Mouse (Mus musculus) myocyte (in vitro differentiated cells): ENCODE results near the gene Lrrc43. TPM values are rescaled to one million over a fixed set of nuclear protein-coding genes. Genes with fewer than 3 reads are reported as not detected.
A peak's percentile ranks its signal among the peaks of the same experiment; 100 is the strongest.

Experiments used
- H3K27me3 ChIP-seq: one replicate; pipeline ENCODE4 v1.6.1; 2011; ENCODE audit not compliant: control insufficient read depth, insufficient read depth, insufficient read length
- H3K36me3 ChIP-seq: one replicate; pipeline ENCODE4 v1.6.1; 2011; ENCODE audit not compliant: control insufficient read depth, insufficient read depth
- H3K4me2 ChIP-seq: one replicate; pipeline ENCODE4 v1.6.1; 2011; ENCODE audit warnings: low read depth, control low read depth
- H3K4me3 ChIP-seq: one replicate; pipeline ENCODE4 v1.5.1; 2011; ENCODE audit warnings: mild to moderate bottlenecking, control low read depth, moderate library complexity
- H3K79me2 ChIP-seq: one replicate; pipeline ENCODE4 v1.6.1; 2011; ENCODE audit not compliant: control insufficient read depth, insufficient read depth
- H3ac ChIP-seq: one replicate; pipeline ENCODE4 v1.6.1; 2011; ENCODE audit not compliant: control insufficient read depth, insufficient read length
- CEBPB ChIP-seq: IDR thresholded peaks from 2 replicates; pipeline ENCODE4 v1.6.1; 2011; ENCODE audit warnings: mild to moderate bottlenecking, moderate library complexity; ENCODE audit not compliant: poor library complexity, insufficient read depth, severe bottlenecking
- E2F4 ChIP-seq: IDR thresholded peaks from one replicate; pipeline ENCODE4 v1.6.1; 2011; ENCODE audit warnings: mild to moderate bottlenecking, control low read depth, moderate library complexity; ENCODE audit not compliant: insufficient read depth
- MAX ChIP-seq: IDR thresholded peaks from one replicate; pipeline ENCODE4 v1.6.1; 2011; ENCODE audit warnings: low read depth, mild to moderate bottlenecking, control low read depth
- MYOD1 ChIP-seq, 3 experiments: IDR thresholded peaks; one replicate each; pipeline ENCODE4 v1.6.1; 2011; ENCODE audit warnings: control low read depth in 2 of 3, low read depth in 2 of 3, mild to moderate bottlenecking in 2 of 3, moderate library complexity in 1 of 3; ENCODE audit not compliant: insufficient read length in 2 of 3, control insufficient read depth in 1 of 3
- MYOG ChIP-seq, 3 experiments: IDR thresholded peaks; one replicate each; pipeline ENCODE4 v1.6.1; 2011; ENCODE audit warnings: control low read depth in 2 of 3, low read depth in 2 of 3, mild to moderate bottlenecking in 2 of 3; ENCODE audit not compliant: insufficient read length in 2 of 3, control insufficient read depth in 1 of 3, insufficient read depth in 1 of 3
- POLR2A ChIP-seq: IDR thresholded peaks from one replicate; pipeline ENCODE4 v1.6.1; 2011; ENCODE audit warnings: low read depth, mild to moderate bottlenecking, control low read depth, moderate library complexity; ENCODE audit not compliant: insufficient read length
- POLR2AphosphoS2 ChIP-seq: IDR thresholded peaks from one replicate; pipeline ENCODE4 v1.6.1; 2011; ENCODE audit warnings: low read depth, control low read depth; ENCODE audit not compliant: insufficient read length
- REST ChIP-seq: IDR thresholded peaks from one replicate; pipeline ENCODE4 v1.6.1; 2011; ENCODE audit warnings: mild to moderate bottlenecking, control low read depth, moderate library complexity; ENCODE audit not compliant: insufficient read depth, insufficient read length
- SRF ChIP-seq: IDR thresholded peaks from one replicate; pipeline ENCODE4 v1.6.1; 2011; ENCODE audit warnings: low read depth; ENCODE audit not compliant: control insufficient read depth, insufficient read length
- TCF12 ChIP-seq: IDR thresholded peaks from one replicate; pipeline ENCODE4 v1.6.1; 2011; ENCODE audit warnings: mild to moderate bottlenecking, control low read depth; ENCODE audit not compliant: poor library complexity, insufficient read depth, severe bottlenecking
- TCF3 ChIP-seq: IDR thresholded peaks from one replicate; pipeline ENCODE4 v1.6.1; 2011; ENCODE audit warnings: low read depth, control low read depth; ENCODE audit not compliant: insufficient read length
- USF1 ChIP-seq: IDR thresholded peaks from one replicate; pipeline ENCODE4 v1.6.1; 2011; ENCODE audit warnings: low read depth, mild to moderate bottlenecking, control low read depth, moderate library complexity
- polyA plus RNA-seq: library from polyadenylated mRNA; unstranded; fragments of >200 nt; fragmentation: generic; extraction: Trizol; gene quantifications from one replicate; pipeline ENCODE4 v1.2.1, GENCODE M21; 2012; ENCODE audit warnings: missing spikeins

The Lrrc43 gene
- polyA plus RNA-seq, 1 experiment, result not detected

GRCm38 (mm10) chr5:123524393-123524750 lies 35.3 kb downstream of the Lrrc43 start:
- H3K36me3 ChIP-seq, result no peaks in the 10 kb centered on the region
- H3K27me3 ChIP-seq, result no peaks in the 10 kb centered on the region
- H3ac ChIP-seq, result peak overlapping the region; percentile 75
- peaks cover 10% of the 10 kb centered on the region for H3K79me2 ChIP-seq
- TF ChIP-seq POLR2AphosphoS2 (no peak), TCF12 (no peak), REST (peak; percentile 71), TCF3 (no peak)
- peak overlapping the region; percentile 66 for H3K4me2 ChIP-seq
- H3K4me3 ChIP-seq, result peak overlapping the region; percentile 45

DNA sequence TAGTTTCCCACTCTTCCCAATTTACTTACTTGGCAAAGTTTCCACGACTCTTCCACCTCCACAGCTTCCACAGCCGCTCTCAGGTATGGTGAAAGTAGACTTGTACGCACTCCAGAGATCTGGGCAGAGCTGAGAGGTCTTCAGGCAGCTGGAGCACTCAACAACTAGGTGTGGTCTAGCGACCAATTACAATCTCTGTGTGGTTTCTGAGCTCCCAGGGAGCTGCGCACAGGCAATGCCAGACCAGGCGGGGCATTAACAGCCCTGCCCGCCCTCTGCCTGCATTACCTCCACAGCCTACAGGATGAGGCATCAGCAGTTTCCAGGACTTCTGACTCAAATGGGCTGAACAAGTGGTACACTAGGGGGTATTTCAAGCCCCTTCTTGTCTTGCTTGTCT lies 36.2 kb downstream of the Lrrc43 start, which contains the start of gene Gm49027:
Gene Gm49027, minus strand, starts transcription at position 208 of the 400 bp plus-strand sequence.
- H3K4me2 ChIP-seq, result peak within 1 kb of the TSS; percentile 66
- TF ChIP-seq MYOD1 (IDR thresholded peaks at IDR 0.05; ENCODE audit: control insufficient read depth in 1 of 3, insufficient read length in 2 of 3, low read depth in 2 of 3) (no peak), REST (no peak), MAX (no peak)
- no peaks in the 10 kb centered on the region for H3K27me3 ChIP-seq
- peak within 1 kb of the TSS; percentile 75 for H3ac ChIP-seq
- H3K4me3 ChIP-seq, result peak within 1 kb of the TSS; percentile 45
- H3K36me3 ChIP-seq, result no peaks in the 10 kb centered on the region
- H3K79me2 ChIP-seq, result peaks cover 10% of the 10 kb centered on the region

GRCm38 (mm10) chr5:123525916-123526495 lies 36.9 kb downstream of the Lrrc43 start:
- Histone ChIP-seq H3K79me2 (peaks cover 10% of the 10 kb centered on the region), H3K36me3 (no peaks in the 10 kb centered on the region), H3K4me2 (no peak overlapping the region), H3K4me3 (no peak overlapping the region), H3K27me3 (no peaks in the 10 kb centered on the region), H3ac (no peak overlapping the region)
- TF ChIP-seq MYOG (IDR thresholded peaks at IDR 0.05; ENCODE audit: control insufficient read depth in 1 of 3, insufficient read depth in 1 of 3, insufficient read length in 2 of 3, low read depth in 2 of 3) (no peak), MYOD1 (IDR thresholded peaks at IDR 0.05; ENCODE audit: control insufficient read depth in 1 of 3, insufficient read length in 2 of 3, low read depth in 2 of 3) (no peak), E2F4 (no peak), CEBPB (no peak), TCF3 (no peak), POLR2A (no peak), MAX (no peak), POLR2AphosphoS2 (no peak), SRF (no peak), TCF12 (no peak), USF1 (no peak), REST (no peak)

DNA sequence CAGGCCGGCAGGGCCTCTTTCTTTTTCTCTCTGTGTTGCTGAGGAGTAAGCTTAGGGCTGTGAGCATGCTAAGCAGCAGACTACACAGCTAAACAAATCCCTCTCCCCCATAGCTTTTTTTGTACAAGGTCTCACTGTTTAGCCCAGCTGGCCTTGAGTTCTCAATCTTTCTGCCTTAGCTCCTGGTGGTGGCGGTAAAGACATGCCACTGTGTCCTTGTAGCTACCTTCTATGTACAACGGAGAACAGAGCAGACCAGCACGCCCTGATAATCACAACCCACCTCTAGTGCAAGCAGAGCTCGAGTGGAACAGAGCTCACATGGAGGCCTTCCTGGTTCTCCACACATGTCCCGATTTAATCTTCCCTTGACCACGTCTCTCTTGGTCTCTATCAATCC lies 39.5 kb downstream of the Lrrc43 start:
- Histone ChIP-seq H3K36me3 (no peaks in the 10 kb centered on the region), H3K4me2 (no peak overlapping the region), H3K79me2 (no peaks in the 10 kb centered on the region), H3K27me3 (no peaks in the 10 kb centered on the region), H3K4me3 (no peak overlapping the region), H3ac (no peak overlapping the region)
- no peak for TF ChIP-seq TCF12
- no peak for TF ChIP-seq MYOG (IDR thresholded peaks at IDR 0.05; ENCODE audit: control insufficient read depth in 1 of 3, insufficient read depth in 1 of 3, insufficient read length in 2 of 3, low read depth in 2 of 3)
- no peak for TF ChIP-seq MAX
- TF ChIP-seq POLR2A, result no peak
- TF ChIP-seq E2F4, result no peak
- TF ChIP-seq USF1, result no peak
- no peak for TF ChIP-seq SRF
- no peak for TF ChIP-seq TCF3
- no peak for TF ChIP-seq POLR2AphosphoS2
- TF ChIP-seq CEBPB, result no peak
- TF ChIP-seq MYOD1 (IDR thresholded peaks at IDR 0.05; ENCODE audit: control insufficient read depth in 1 of 3, insufficient read length in 2 of 3, low read depth in 2 of 3), result no peak
- TF ChIP-seq REST, result no peak

DNA sequence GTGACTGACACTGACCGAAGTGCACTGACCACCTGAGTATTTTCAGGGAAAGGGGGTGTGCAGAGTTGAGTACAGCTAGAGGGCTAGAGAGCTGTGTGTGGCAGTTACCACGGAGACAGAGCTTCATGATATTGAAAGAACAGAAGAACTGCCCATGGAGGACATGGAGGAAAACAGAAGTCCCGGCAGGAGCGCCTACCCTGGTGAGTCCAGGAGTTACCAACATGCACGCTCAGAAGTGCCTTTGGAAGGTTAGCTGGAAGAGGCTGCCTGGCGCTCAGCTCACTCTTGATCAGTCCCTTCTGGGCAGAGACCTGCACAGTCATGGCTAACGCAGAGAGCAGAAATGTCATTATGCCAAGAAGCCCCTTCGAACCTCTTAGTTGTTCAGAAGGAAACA lies 41.0 kb downstream of the Lrrc43 start:
- no peak overlapping the region for H3K4me2 ChIP-seq
- H3K36me3 ChIP-seq, result peaks cover 2% of the 10 kb centered on the region
- H3ac ChIP-seq, result no peak overlapping the region
- no peak overlapping the region for H3K4me3 ChIP-seq
- H3K27me3 ChIP-seq, result no peaks in the 10 kb centered on the region
- TF ChIP-seq TCF12 (no peak), POLR2AphosphoS2 (no peak), SRF (no peak), MAX (no peak)
- H3K79me2 ChIP-seq, result no peaks in the 10 kb centered on the region
